Mouse (Mus musculus) bone marrow, adult 2 months (tissue): ENCODE measurements around the gene C330007P06Rik. TPM values are rescaled to one million over a fixed set of nuclear protein-coding genes. Genes with fewer than 3 reads are reported as not detected.
"Not testable (repeated sequence)": the region's sequence is repeated elsewhere in the genome, so short reads cannot be mapped to it uniquely, and the experiment has no call there.

ENCODE experiments used
- H3K27ac ChIP-seq: fragments of 200-500 bp; 2 replicates; pipeline ENCODE4 v1.5.1; 2012; ENCODE audit warnings: low read depth, mild to moderate bottlenecking, control low read depth, inconsistent platforms, low read length; ENCODE audit not compliant: control insufficient read depth, poor library complexity, insufficient read depth
- H3K4me1 ChIP-seq: fragments of 200-500 bp; 2 replicates; pipeline ENCODE4 v1.6.1; 2011; ENCODE audit warnings: low read length; ENCODE audit not compliant: control insufficient read depth, insufficient read depth
- H3K4me3 ChIP-seq: fragments of 200-500 bp; replicated peaks from 2 replicates; pipeline ENCODE3; 2011; ENCODE audit warnings: mild to moderate bottlenecking, low read depth, low read length, control low read depth; ENCODE audit not compliant: control insufficient read depth
- CTCF ChIP-seq: fragments of 200-500 bp; IDR thresholded peaks from 2 replicates; pipeline ENCODE4 v1.5.1; 2011; ENCODE audit warnings: low read length, control low read depth; ENCODE audit not compliant: control insufficient read depth, insufficient read depth
- POLR2A ChIP-seq: fragments of 200-500 bp; IDR thresholded peaks from 2 replicates; pipeline ENCODE4 v1.6.1; 2011; ENCODE audit warnings: low read depth, mild to moderate bottlenecking, control low read depth, low read length, borderline replicate concordance; ENCODE audit not compliant: control insufficient read depth
- WGBS: fragments of 180-500 bp; shearing (Covaris S2); methylation state at CpG from one replicate; pipeline ENCODE4 v1.1.7; 2018; 5-methylcytosine and 5-hydroxymethylcytosine counted together
- polyA plus RNA-seq: library from polyadenylated mRNA; stranded (reverse); fragments of >200 nt; gene quantifications from 2 replicates; pipeline ENCODE4 v1.2.4, GENCODE M21; 2011; ENCODE audit warnings: low replicate concordance; ENCODE audit not compliant: missing spikeins, insufficient read depth, insufficient read length

The C330007P06Rik gene
- polyA plus RNA-seq, 1 experiment: 11.4 TPM

DNA sequence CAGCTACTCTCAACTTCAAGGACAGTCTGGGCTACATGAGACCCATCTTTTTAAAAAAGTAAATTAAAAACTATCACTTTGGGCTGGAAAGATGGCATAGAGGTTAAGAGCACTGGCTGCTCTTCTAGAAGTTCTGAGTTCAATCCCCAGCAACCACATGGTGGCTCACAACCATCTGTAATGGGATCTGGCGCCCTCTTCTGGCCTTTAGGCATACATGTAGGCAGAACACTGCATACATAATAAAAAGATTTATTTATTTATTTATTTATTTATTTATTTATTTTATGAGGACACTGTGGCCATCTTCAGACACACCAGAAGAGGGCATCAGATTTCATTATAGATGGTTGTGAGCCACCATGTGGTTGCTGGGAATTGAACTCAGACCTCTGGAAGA is 25.0 kb upstream of the C330007P06Rik start:
- TF ChIP-seq CTCF: peak; percentile 26; the same call in 1 of the 2 replicates
- H3K27ac ChIP-seq, H3K4me3 ChIP-seq, H3K4me1 ChIP-seq: not testable (repeated sequence)
- WGBS: 21% methylated on average over 1 of the region's 1 CpGs

DNA sequence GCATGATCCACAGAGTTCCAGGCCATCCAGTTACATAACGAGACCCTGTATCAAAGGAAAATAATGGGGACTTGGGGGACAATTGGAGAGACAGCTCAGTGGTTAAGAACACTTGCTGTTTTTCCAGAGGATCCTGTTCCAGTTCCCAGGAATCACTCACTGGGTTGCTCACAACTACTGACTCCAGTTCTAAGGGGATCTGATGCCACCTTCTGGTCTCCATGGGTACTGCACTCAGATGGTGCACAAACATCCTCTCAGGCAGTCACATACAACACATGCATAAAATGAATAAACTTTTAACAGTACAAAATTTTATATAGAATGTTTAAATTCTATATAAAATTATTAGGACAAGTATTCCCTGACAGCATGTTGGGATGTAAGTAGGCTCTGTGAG is 10.8 kb upstream of the C330007P06Rik start:
- Histone ChIP-seq H3K27ac (no peak overlapping the region), H3K4me3 (no peak overlapping the region), H3K4me1 (no peaks in the 10 kb centered on the region)
- WGBS: 96% methylated on average over 1 of the region's 1 CpGs
- TF ChIP-seq POLR2A: no peak
- peak; percentile 28; the same call in 1 of the 2 replicates for TF ChIP-seq CTCF

DNA sequence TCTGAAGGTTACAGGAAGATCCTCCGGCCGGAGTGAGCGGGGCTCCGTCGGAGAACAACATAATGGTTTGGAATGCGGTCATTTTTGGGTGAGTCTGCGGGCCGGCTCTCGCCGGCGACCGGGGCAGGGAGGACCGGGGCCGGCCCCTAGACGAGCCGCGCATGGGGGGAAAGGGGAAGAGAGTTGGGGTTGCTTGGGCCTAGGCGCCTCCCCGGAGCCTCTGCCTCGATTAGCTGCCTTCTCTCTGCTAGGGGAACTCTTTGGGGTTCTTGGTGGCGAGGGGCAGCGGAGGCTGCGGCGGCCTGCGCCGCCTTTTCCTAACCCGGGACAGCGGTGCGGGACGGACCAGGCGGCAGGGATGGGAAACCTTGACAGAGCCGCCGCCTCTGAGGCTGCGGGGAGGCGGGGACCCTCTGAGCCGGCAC is 805 bp upstream of the C330007P06Rik start:
- H3K27ac ChIP-seq: peak overlapping the region; percentile 84
- peak overlapping the region; percentile 77 for H3K4me3 ChIP-seq
- WGBS: 6% methylated on average over 31 of the region's 36 CpGs
- TF ChIP-seq POLR2A (no peak), CTCF (no peak)
- H3K4me1 ChIP-seq: no peaks in the 10 kb centered on the region

GRCm38 (mm10) chrX:36874178-36874696 is 326 bp upstream of the C330007P06Rik start:
- TF ChIP-seq POLR2A (peak; percentile 91; the same call in 1 of the 2 replicates), CTCF (peak; percentile 6; the same call in 1 of the 2 replicates)
- H3K27ac ChIP-seq: peak overlapping the region; percentile 84
- WGBS: 12% methylated on average over 57 of the region's 57 CpGs
- H3K4me1 ChIP-seq: no peaks in the 10 kb centered on the region
- H3K4me3 ChIP-seq: peak overlapping the region; percentile 77

DNA sequence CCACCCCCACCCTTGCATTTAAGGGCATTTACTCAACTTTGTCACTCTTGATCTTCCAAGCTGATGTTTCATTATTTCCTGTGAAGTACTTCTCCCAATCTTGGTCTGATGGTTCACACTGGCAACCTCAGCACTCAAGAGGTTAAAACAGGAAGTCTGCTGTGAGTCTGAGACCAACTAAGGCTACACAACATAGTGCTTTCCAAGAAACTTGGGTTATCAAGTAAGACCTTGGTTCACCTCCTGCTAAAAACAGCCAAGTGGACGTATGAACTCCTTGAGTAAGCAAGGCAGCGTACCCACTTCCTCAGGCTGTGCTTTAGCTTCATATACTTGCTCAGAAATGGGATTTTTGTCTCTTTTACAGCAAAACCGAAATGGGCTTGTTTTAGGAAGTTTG is 3.5 kb downstream of the C330007P06Rik start:
- WGBS: 20% methylated on average over 3 of the region's 3 CpGs
- Histone ChIP-seq H3K4me1 (no peaks in the 10 kb centered on the region), H3K4me3 (no peak overlapping the region), H3K27ac (no peak overlapping the region)
- no peak for TF ChIP-seq CTCF
- no peak for TF ChIP-seq POLR2A

DNA sequence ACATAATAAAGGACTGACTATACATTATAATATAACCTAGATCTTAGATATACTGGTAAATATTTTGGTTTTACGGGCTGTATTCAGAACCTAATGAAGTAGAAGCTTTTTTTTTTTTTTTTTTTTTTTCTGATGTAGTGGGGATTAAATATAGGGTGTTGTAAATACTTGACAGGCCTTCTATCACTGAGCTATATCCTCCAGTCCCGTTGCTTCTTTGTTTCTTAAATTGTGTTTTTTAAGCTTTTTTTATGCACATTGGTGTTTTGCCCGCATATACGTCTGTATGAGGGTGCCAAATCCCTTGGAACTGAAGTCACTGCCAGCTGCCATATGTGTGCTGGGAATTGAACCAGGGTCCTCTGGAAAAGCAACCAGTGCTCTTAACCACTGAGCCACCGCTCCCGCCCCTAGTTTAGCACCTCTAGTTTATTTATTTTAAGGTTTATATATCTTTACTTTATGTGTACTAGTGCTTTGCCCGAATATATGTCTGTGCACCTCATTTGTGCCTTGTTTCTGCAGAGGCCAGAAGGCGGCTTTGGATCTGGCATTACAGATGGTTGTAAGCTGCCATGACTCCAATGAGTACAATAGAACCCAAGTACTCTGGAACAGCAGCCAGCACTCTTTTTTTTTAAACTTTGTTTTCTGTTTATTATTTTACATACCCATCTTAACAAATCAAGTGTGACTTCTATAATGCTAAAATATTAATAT is 9.1 kb downstream of the C330007P06Rik start:
- WGBS: 59% methylated on average over 8 of the region's 8 CpGs
- TF ChIP-seq CTCF: no peak
- no peak for TF ChIP-seq POLR2A
- H3K4me3 ChIP-seq: peak overlapping the region; percentile 81
- no peak overlapping the region; the same call in 1 of the 2 replicates for H3K27ac ChIP-seq
- no peaks in the 10 kb centered on the region for H3K4me1 ChIP-seq

DNA sequence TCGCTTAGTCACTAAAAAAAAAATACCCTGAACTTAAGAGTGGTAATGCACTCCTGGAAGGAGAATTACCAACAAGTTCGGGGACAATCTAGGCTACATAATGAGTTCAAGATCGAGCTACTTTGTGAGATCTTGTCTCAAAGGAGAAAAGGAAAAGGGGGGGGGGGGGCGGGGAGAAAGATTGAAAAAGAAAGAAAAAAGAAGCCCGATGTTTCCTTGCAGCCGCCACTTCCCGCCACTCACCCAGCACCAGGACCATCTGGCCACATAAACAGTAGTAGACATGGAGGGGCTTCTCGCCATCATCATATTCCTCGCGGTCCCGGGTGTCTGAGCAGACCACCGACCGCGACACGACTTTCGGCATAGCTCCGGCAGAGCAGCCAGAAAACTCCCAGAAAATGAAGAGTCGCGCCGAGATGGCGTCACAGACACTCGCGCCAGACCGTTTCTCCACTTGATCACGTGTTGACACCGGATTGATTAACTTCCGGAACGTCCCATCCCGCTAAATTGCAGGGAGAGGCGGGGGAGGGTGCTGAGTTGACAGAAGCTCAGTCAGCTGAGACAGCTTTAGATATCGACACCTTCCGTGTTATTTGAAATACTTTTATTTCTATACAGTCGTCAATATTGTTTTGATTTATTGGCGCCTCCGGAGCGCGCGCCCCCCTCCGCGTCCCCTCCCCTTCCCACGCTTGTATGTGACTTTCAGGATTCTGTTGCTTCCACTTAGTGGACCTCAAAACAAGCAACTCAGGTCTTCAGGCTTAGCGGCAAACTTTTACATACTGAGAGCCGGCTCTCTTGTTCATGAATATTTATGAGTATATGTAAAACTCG is 9.9 kb downstream of the C330007P06Rik start:
- H3K4me1 ChIP-seq: no peaks in the 10 kb centered on the region
- WGBS: 8% methylated on average over 43 of the region's 44 CpGs
- H3K4me3 ChIP-seq: peak overlapping the region; percentile 81
- peak overlapping the region; percentile 51 for H3K27ac ChIP-seq
- TF ChIP-seq CTCF (no peak), POLR2A (no peak)

DNA sequence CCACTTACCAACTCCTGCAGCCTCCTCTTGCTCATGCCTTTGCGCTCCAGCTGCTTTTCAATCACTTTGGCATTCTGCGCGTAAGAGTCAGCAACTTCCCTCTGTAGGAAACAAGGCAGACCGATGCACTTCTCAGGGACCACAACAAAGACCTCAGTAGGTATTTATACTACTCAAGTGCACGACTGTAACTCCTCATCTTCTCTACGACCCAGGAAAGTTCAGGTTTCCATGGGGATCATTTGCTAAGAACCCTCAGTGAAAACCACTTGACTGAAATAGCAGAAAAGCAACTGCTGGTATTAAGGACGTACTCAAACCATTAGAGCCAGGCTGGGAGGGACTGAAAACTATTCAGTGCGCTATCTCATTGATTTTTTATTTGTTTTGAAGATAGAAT is 21.3 kb downstream of the C330007P06Rik start:
- Histone ChIP-seq H3K4me1 (no peaks in the 10 kb centered on the region), H3K4me3 (no peak overlapping the region), H3K27ac (no peak overlapping the region)
- TF ChIP-seq POLR2A: no peak
- TF ChIP-seq CTCF: no peak
- WGBS: 86% methylated on average over 8 of the region's 8 CpGs
